Mouse (Mus musculus) spleen, adult 2 months (tissue): Measurements from ENCODE around the gene Zfp618.

ENCODE experiments used
- CTCF ChIP-seq: fragments of 200-500 bp; IDR thresholded peaks from 2 replicates; pipeline ENCODE4 v1.5.1; 2011; ENCODE audit warnings: mild to moderate bottlenecking, inconsistent platforms; ENCODE audit not compliant: insufficient read depth, insufficient read length, insufficient replicate concordance; ENCODE audit errors: extremely low read depth
- POLR2A ChIP-seq: fragments of 200-500 bp; IDR thresholded peaks from 2 replicates; pipeline ENCODE4 v1.6.1; 2011; ENCODE audit warnings: low read depth, low read length, inconsistent platforms

- TF ChIP-seq CTCF = no peak
- TF ChIP-seq POLR2A = no peak
These were observed 70.6 kb downstream of the Zfp618 start for GRCm38 (mm10) chr4:63035991-63036390.
